Mouse (Mus musculus) cortical plate, adult 2 months (tissue): Measurements from ENCODE around the gene Olfr1175-ps. TPM values are rescaled to one million over a fixed set of nuclear protein-coding genes. Genes with fewer than 3 reads are reported as not detected.

ENCODE experiments used
- H3K27ac ChIP-seq: fragments of 200-500 bp; 2 replicates; pipeline ENCODE4 v1.5.1; 2012; ENCODE audit warnings: low read length, control low read depth, inconsistent platforms; ENCODE audit not compliant: insufficient read depth
- H3K4me1 ChIP-seq: fragments of 200-500 bp; 2 replicates; pipeline ENCODE4 v1.6.1; 2011; ENCODE audit warnings: low read length; ENCODE audit not compliant: control insufficient read depth, insufficient read depth
- H3K4me3 ChIP-seq: fragments of 200-500 bp; 2 replicates; pipeline ENCODE4 v1.5.1; 2011; ENCODE audit warnings: mild to moderate bottlenecking, low read length, control low read depth; ENCODE audit not compliant: insufficient read depth
- CTCF ChIP-seq: fragments of 200-500 bp; IDR thresholded peaks from 2 replicates; pipeline ENCODE4 v1.5.1; 2011; ENCODE audit warnings: mild to moderate bottlenecking, control low read depth, low read length; ENCODE audit not compliant: insufficient read depth; ENCODE audit errors: extremely low read depth
- POLR2A ChIP-seq: fragments of 200-500 bp; IDR thresholded peaks from 2 replicates; pipeline ENCODE4 v1.6.1; 2011; ENCODE audit warnings: mild to moderate bottlenecking, low read length, control low read depth; ENCODE audit not compliant: insufficient read depth; ENCODE audit errors: extremely low read depth
- polyA plus RNA-seq: library from polyadenylated mRNA; depleted of rRNA; stranded (reverse); fragments of >200 nt; gene quantifications from 2 replicates; pipeline ENCODE4 v1.2.3, GENCODE M21; 2012; rRNA removed

Olfr1175-ps gene
- polyA plus RNA-seq, result not detected in 2 replicates

DNA sequence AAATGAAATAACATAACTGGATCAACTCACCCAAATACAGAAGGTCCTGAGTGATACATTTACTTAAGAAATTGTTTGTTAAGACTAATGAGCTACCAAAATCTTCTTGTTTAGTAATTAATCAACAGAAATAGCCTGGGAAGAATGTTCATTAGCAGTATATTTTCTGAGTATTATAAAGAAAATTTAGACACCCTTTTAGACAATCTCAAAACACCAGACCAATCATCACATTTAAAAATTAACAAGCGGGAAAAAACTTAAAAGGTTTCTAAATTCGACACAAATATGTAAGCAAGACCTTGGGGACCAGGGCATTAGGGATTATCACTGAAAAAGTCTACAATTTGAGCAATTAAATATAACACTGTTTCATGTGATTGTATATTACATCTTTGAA is at the start of gene Olfr1175-ps:
Olfr1175-ps (minus strand) TSS at position 101 of the 400 bp plus-strand sequence.
- no peak within 1 kb of the TSS for H3K4me3 ChIP-seq
- H3K27ac ChIP-seq, result no peak within 1 kb of the TSS
- no peaks in the 10 kb centered on the region for H3K4me1 ChIP-seq
- TF ChIP-seq CTCF (no peak), POLR2A (no peak)

DNA sequence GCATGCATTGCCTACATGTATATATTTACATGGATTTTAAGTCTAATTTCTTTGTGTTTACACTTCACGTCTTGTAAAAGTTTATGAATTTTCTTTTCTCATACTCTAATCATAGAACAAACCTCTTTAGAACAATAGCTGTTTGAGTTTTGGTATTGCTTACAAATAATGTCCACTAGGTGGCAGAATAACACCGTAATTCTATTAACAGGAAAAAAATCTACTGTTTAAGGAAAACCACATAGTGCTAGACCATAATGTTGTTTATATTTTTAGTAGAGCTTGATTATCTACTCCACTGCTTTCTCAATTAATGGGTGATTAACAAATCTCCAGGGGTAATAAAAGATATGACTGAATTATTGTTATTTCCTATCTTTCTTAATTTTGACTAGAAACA is 29.3 kb upstream of the Olfr1175-ps start:
- H3K27ac ChIP-seq, result no peak overlapping the region
- no peak overlapping the region for H3K4me3 ChIP-seq
- H3K4me1 ChIP-seq, result no peaks in the 10 kb centered on the region
- TF ChIP-seq CTCF, result no peak
- no peak for TF ChIP-seq POLR2A

DNA sequence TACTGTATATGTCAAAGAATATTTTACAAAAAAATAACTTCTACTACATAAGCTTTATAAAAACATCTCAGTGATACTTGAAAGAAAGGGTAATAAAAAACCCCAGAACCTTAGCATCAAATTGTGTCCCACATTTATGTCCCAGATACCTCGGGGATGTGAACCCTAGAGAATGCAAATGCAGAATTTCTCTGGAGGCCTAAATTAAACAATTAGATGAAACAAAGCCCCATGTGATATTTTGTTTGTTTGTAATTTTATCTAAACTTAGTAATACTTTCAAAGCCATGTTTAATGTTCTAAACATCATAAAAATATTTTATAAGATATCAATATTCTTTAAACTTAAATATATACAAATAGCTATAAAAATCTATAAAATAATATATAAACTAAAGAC is 19.4 kb upstream of the Olfr1175-ps start, which contains the start of gene Olfr1177-ps:
Olfr1177-ps (minus strand) TSS at position 101 of the 400 bp plus-strand sequence.
- H3K4me1 ChIP-seq, result no peaks in the 10 kb centered on the region
- H3K27ac ChIP-seq, result no peak within 1 kb of the TSS
- no peak within 1 kb of the TSS for H3K4me3 ChIP-seq
- TF ChIP-seq POLR2A (no peak), CTCF (no peak)

DNA sequence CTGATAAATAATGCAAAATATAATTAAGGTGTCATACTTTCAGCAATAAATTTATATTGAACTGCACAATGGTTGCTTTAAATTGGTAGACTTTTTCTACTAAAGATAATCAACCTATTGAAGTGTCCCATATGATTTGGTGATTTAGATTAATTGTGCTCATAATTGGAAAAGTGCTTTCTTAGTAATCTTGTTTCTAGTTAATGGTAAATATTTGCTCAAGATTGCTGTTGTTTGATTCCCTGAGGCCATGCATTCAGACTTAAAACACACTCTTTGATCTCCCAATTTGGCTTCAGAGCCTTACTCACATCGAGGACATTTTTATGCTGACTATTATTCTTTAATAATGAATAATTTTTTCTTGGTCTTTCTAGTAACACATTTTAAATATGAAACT is 9.4 kb upstream of the Olfr1175-ps start, which contains the start of gene Olfr1176:
Olfr1176 (plus strand) TSS at position 301 of the 400 bp plus-strand sequence.
- Histone ChIP-seq H3K4me1 (no peaks in the 10 kb centered on the region), H3K4me3 (no peak within 1 kb of the TSS), H3K27ac (no peak within 1 kb of the TSS)
- no peak for TF ChIP-seq CTCF
- no peak for TF ChIP-seq POLR2A

DNA sequence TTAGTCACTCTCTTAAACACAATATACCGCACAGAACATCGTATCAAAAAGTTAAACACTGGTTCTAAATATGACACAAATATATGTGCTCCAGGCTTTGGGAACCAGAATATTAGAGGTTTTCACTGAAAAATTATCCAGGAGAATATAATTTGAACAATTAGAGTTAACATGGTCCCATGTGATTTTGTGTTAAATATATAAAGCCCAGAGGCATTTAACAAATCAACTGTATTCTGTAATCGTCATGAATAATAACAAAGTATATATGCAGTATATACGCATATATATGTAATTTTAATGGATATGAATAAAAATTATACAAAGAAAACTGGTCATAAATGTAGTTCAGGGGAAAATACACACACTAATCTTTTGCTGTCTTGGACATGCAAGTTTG is 12.0 kb downstream of the Olfr1175-ps start, which contains the start of gene Olfr1174-ps:
Olfr1174-ps (minus strand) TSS at position 101 of the 400 bp plus-strand sequence.
- TF ChIP-seq CTCF, result no peak
- TF ChIP-seq POLR2A, result no peak
- Histone ChIP-seq H3K4me3 (no peak within 1 kb of the TSS), H3K4me1 (no peaks in the 10 kb centered on the region), H3K27ac (no peak within 1 kb of the TSS)

DNA sequence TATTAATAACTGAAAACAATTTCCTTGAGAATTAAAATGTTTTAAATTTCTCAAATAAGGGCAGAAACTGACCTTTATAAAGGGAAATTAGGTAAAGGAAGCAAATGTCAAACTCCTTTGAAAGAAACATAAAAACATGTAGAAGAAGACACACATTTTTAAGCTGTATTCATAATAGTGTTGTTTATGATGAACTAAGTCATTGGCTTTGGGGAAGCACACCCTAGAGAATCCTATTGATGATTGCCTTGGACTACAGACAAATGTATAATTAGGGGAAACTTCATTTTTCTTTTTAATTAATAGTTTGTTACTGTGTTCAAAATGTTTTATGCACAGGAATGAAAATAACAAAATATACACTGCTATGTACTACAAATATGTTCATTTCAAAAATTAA is 47.2 kb downstream of the Olfr1175-ps start, which contains the start of gene Olfr1173:
Olfr1173 (minus strand) TSS at position 101 of the 400 bp plus-strand sequence.
- no peaks in the 10 kb centered on the region for H3K4me1 ChIP-seq
- no peak for TF ChIP-seq POLR2A
- TF ChIP-seq CTCF, result no peak
- H3K27ac ChIP-seq, result no peak within 1 kb of the TSS
- H3K4me3 ChIP-seq, result no peak within 1 kb of the TSS

Other genes with a start within 250 kb of the Olfr1175-ps start
- gene Olfr1164, start 233.2 kb downstream of the Olfr1175-ps start, polyA plus RNA-seq, result not detected in 2 replicates
- not detected in 2 replicates for gene Olfr1166, start 198.9 kb downstream of the Olfr1175-ps start, polyA plus RNA-seq
- gene Olfr1167, start 172.0 kb downstream of the Olfr1175-ps start, polyA plus RNA-seq, result not detected in 2 replicates
- not detected in 2 replicates for gene Olfr1168, start 145.3 kb downstream of the Olfr1175-ps start, polyA plus RNA-seq
- gene Olfr1170, start 98.9 kb downstream of the Olfr1175-ps start, polyA plus RNA-seq, result not detected in 2 replicates
- not detected in 2 replicates for gene Olfr1173, start 47.3 kb downstream of the Olfr1175-ps start, polyA plus RNA-seq
- not detected in 2 replicates for gene Olfr1174-ps, start 12.1 kb downstream of the Olfr1175-ps start, polyA plus RNA-seq
- gene Olfr1176, start 9.5 kb upstream of the Olfr1175-ps start, polyA plus RNA-seq, result not detected in 2 replicates
- not detected in 2 replicates for gene Olfr1177-ps, start 19.3 kb upstream of the Olfr1175-ps start, polyA plus RNA-seq
- not detected in 2 replicates for gene Olfr1178, start 59.8 kb upstream of the Olfr1175-ps start, polyA plus RNA-seq
- not detected in 2 replicates for gene Olfr1179, start 79.2 kb upstream of the Olfr1175-ps start, polyA plus RNA-seq
- not detected in 2 replicates for gene Olfr1180, start 91.9 kb upstream of the Olfr1175-ps start, polyA plus RNA-seq
- gene Olfr1181, start 99.0 kb upstream of the Olfr1175-ps start, polyA plus RNA-seq, result not detected in 2 replicates
- not detected in 2 replicates for gene Gm13757, start 121.9 kb upstream of the Olfr1175-ps start, polyA plus RNA-seq
- gene Olfr1183, start 127.7 kb upstream of the Olfr1175-ps start, polyA plus RNA-seq, result not detected in 2 replicates
- gene Olfr1184, start 156.4 kb upstream of the Olfr1175-ps start, polyA plus RNA-seq, result not detected in 2 replicates
- not detected in 2 replicates for gene Olfr1185-ps1, start 166.1 kb upstream of the Olfr1175-ps start, polyA plus RNA-seq
- gene Olfr1186, start 191.3 kb upstream of the Olfr1175-ps start, polyA plus RNA-seq, result not detected in 2 replicates
- gene Olfr1188, start 229.7 kb upstream of the Olfr1175-ps start, polyA plus RNA-seq, result not detected in 2 replicates